Mouse (Mus musculus): Measurements from ENCODE around the gene Magt1. TPM values are rescaled to one million over a fixed set of nuclear protein-coding genes. Genes with fewer than 3 reads are reported as not detected.
"Not testable (repeated sequence)": the region's sequence is repeated elsewhere in the genome, so short reads cannot be mapped to it uniquely, and the experiment has no call there.

Gene Magt1
- polyA plus RNA-seq, 1 experiment from 2014 or later: 25.7 TPM

GRCm38 (mm10) chrX:105937736-105938135 lies 74.0 kb downstream of the Magt1 start:
- Histone ChIP-seq H3K27me3 (no peaks in the 10 kb centered on the region), H3K4me2 (replicated peaks) (no peak overlapping the region), H3K4me1 (replicated peaks) (no peaks in the 10 kb centered on the region), H3K9me3 (no peaks in the 10 kb centered on the region), H3K9ac (replicated peaks) (no peak overlapping the region), H3K27ac (no peak overlapping the region), H3K36me3 (no peaks in the 10 kb centered on the region), H3K4me3 (replicated peaks) (no peak overlapping the region)
- ATAC-seq: no peak
- 75% methylated on average over 2 of the region's 2 CpGs for WGBS

- no peak overlapping the region for H3K9ac ChIP-seq (replicated peaks)
- no peaks in the 10 kb centered on the region for H3K27me3 ChIP-seq
- no peaks in the 10 kb centered on the region for H3K36me3 ChIP-seq
- no peak overlapping the region for H3K4me3 ChIP-seq (replicated peaks)
- no peak overlapping the region for H3K27ac ChIP-seq
- no peak overlapping the region for H3K4me2 ChIP-seq (replicated peaks)
- no peaks in the 10 kb centered on the region for H3K9me3 ChIP-seq
- H3K4me1 ChIP-seq (replicated peaks): no peaks in the 10 kb centered on the region
- 72% methylated on average over 5 of the region's 5 CpGs for WGBS
- no peak for ATAC-seq
Measured at GRCm38 (mm10) chrX:105934341-105934740, 77.4 kb downstream of the Magt1 start.

GRCm38 (mm10) chrX:105929478-105930038 lies 82.1 kb downstream of the Magt1 start:
- ATAC-seq: peak; percentile 54
- peaks cover 16% of the 10 kb centered on the region for H3K4me1 ChIP-seq (replicated peaks)
- 39% methylated on average over 8 of the region's 8 CpGs for WGBS
- H3K36me3 ChIP-seq: no peaks in the 10 kb centered on the region
- H3K9me3 ChIP-seq: no peaks in the 10 kb centered on the region
- no peaks in the 10 kb centered on the region for H3K27me3 ChIP-seq
- H3K27ac ChIP-seq: peak overlapping the region; percentile 94
- peak overlapping the region; percentile 69 for H3K4me3 ChIP-seq (replicated peaks)
- peak overlapping the region; percentile 34 for H3K4me2 ChIP-seq (replicated peaks)
- no peak overlapping the region for H3K9ac ChIP-seq (replicated peaks)

GRCm38 (mm10) chrX:105928861-105929477 lies 82.7 kb downstream of the Magt1 start, which contains the start of gene Atrx:
Atrx (minus strand) TSS chrX:105929403.
- no peaks in the 10 kb centered on the region for H3K36me3 ChIP-seq
- peak; percentile 94 for ATAC-seq
- H3K27ac ChIP-seq: peak within 1 kb of the TSS; percentile 94
- peak within 1 kb of the TSS; percentile 69 for H3K4me3 ChIP-seq (replicated peaks)
- WGBS: 27% methylated on average over 42 of the region's 42 CpGs
- peak within 1 kb of the TSS; percentile 56 for H3K4me2 ChIP-seq (replicated peaks)
- peaks cover 16% of the 10 kb centered on the region for H3K4me1 ChIP-seq (replicated peaks)
- H3K9me3 ChIP-seq: no peaks in the 10 kb centered on the region
- H3K9ac ChIP-seq (replicated peaks): peak within 1 kb of the TSS; percentile 89
- H3K27me3 ChIP-seq: no peaks in the 10 kb centered on the region

GRCm38 (mm10) chrX:105927941-105928860 lies 83.5 kb downstream of the Magt1 start:
- H3K27me3 ChIP-seq: no peaks in the 10 kb centered on the region
- peak overlapping the region; percentile 69 for H3K4me3 ChIP-seq (replicated peaks)
- H3K9ac ChIP-seq (replicated peaks): peak overlapping the region; percentile 89
- peak overlapping the region; percentile 94 for H3K27ac ChIP-seq
- no peaks in the 10 kb centered on the region for H3K9me3 ChIP-seq
- H3K4me1 ChIP-seq (replicated peaks): peaks cover 16% of the 10 kb centered on the region
- H3K4me2 ChIP-seq (replicated peaks): peak overlapping the region; percentile 56
- peak; percentile 68 for ATAC-seq
- peaks cover 2% of the 10 kb centered on the region; the same call in 1 of the 2 replicates for H3K36me3 ChIP-seq
- WGBS: 25% methylated on average over 33 of the region's 69 CpGs

GRCm38 (mm10) chrX:105926121-105926735 lies 85.5 kb downstream of the Magt1 start:
- H3K4me2 ChIP-seq (replicated peaks): peak overlapping the region; percentile 56
- WGBS: 77% methylated on average over 12 of the region's 12 CpGs
- H3K9me3 ChIP-seq: no peaks in the 10 kb centered on the region
- peaks cover 16% of the 10 kb centered on the region for H3K4me1 ChIP-seq (replicated peaks)
- ATAC-seq: no peak
- no peak overlapping the region for H3K27ac ChIP-seq
- no peak overlapping the region for H3K9ac ChIP-seq (replicated peaks)
- peak overlapping the region; percentile 69 for H3K4me3 ChIP-seq (replicated peaks)
- no peaks in the 10 kb centered on the region for H3K27me3 ChIP-seq
- H3K36me3 ChIP-seq: peaks cover 2% of the 10 kb centered on the region; the same call in 1 of the 2 replicates

GRCm38 (mm10) chrX:105924326-105925070 lies 87.2 kb downstream of the Magt1 start:
- no peak overlapping the region for H3K4me2 ChIP-seq (replicated peaks)
- no peaks in the 10 kb centered on the region for H3K27me3 ChIP-seq
- peaks cover 16% of the 10 kb centered on the region for H3K4me1 ChIP-seq (replicated peaks)
- H3K9ac ChIP-seq (replicated peaks): no peak overlapping the region
- peaks cover 2% of the 10 kb centered on the region; the same call in 1 of the 2 replicates for H3K36me3 ChIP-seq
- ATAC-seq: no peak
- 89% methylated on average over 5 of the region's 5 CpGs for WGBS
- H3K27ac ChIP-seq: no peak overlapping the region
- no peak overlapping the region for H3K4me3 ChIP-seq (replicated peaks)
- no peaks in the 10 kb centered on the region for H3K9me3 ChIP-seq

GRCm38 (mm10) chrX:105923896-105924295 lies 87.8 kb downstream of the Magt1 start:
- Histone ChIP-seq H3K9ac (replicated peaks) (no peak overlapping the region), H3K4me2 (replicated peaks) (no peak overlapping the region), H3K27ac (no peak overlapping the region), H3K27me3 (no peaks in the 10 kb centered on the region), H3K4me1 (replicated peaks) (peaks cover 16% of the 10 kb centered on the region), H3K36me3 (peaks cover 2% of the 10 kb centered on the region; the same call in 1 of the 2 replicates), H3K9me3 (no peaks in the 10 kb centered on the region), H3K4me3 (replicated peaks) (no peak overlapping the region)
- no peak for ATAC-seq
- 67% methylated on average over 1 of the region's 1 CpGs for WGBS

- ATAC-seq; H3K36me3 ChIP-seq; H3K9ac ChIP-seq (replicated peaks); H3K9me3 ChIP-seq; H3K4me2 ChIP-seq (replicated peaks); H3K4me3 ChIP-seq (replicated peaks); H3K27me3 ChIP-seq; H3K27ac ChIP-seq: not testable (repeated sequence)
- WGBS: 91% methylated on average over 7 of the region's 7 CpGs
- H3K4me1 ChIP-seq (replicated peaks): peaks cover 16% of the 10 kb centered on the region
Measured at GRCm38 (mm10) chrX:105922986-105923385, 88.7 kb downstream of the Magt1 start.

- WGBS: 95% methylated on average over 2 of the region's 2 CpGs
- no peak overlapping the region for H3K4me2 ChIP-seq (replicated peaks)
- peaks cover 6% of the 10 kb centered on the region for H3K4me1 ChIP-seq (replicated peaks)
- no peaks in the 10 kb centered on the region for H3K27me3 ChIP-seq
- no peak for ATAC-seq
- H3K9ac ChIP-seq (replicated peaks): no peak overlapping the region
- H3K36me3 ChIP-seq: peaks cover 2% of the 10 kb centered on the region; the same call in 1 of the 2 replicates
- no peaks in the 10 kb centered on the region for H3K9me3 ChIP-seq
- H3K27ac ChIP-seq: no peak overlapping the region
- H3K4me3 ChIP-seq (replicated peaks): no peak overlapping the region
Measured at GRCm38 (mm10) chrX:105921421-105921820, 90.3 kb downstream of the Magt1 start.
